Mouse (Mus musculus) C2C12 (cell line): ENCODE data around the gene Megf11. TPM values are rescaled to one million over a fixed set of nuclear protein-coding genes. Genes with fewer than 3 reads are reported as not detected.

Source experiments
- H3K27me3 ChIP-seq: one replicate; pipeline ENCODE4 v1.6.1; 2011; ENCODE audit not compliant: control insufficient read depth, insufficient read depth, insufficient read length
- H3K36me3 ChIP-seq: one replicate; pipeline ENCODE4 v1.6.1; 2011; ENCODE audit not compliant: control insufficient read depth, insufficient read depth
- H3K4me3 ChIP-seq: one replicate; pipeline ENCODE4 v1.5.1; 2011; ENCODE audit warnings: mild to moderate bottlenecking, control low read depth; ENCODE audit not compliant: poor library complexity, insufficient read depth, severe bottlenecking
- H3K79me2 ChIP-seq: one replicate; pipeline ENCODE4 v1.6.1; 2011; ENCODE audit not compliant: control insufficient read depth, insufficient read depth
- H3K79me3 ChIP-seq: one replicate; pipeline ENCODE4 v1.6.1; 2011; ENCODE audit warnings: low read depth, control low read depth
- H3ac ChIP-seq: one replicate; pipeline ENCODE3; 2011; ENCODE audit warnings: low read depth; ENCODE audit not compliant: control insufficient read depth, insufficient read length
- CEBPB ChIP-seq: IDR thresholded peaks from one replicate; pipeline ENCODE4 v1.6.1; 2011; ENCODE audit warnings: low read depth, mild to moderate bottlenecking, control low read depth, moderate library complexity
- CTCF ChIP-seq: IDR thresholded peaks from one replicate; pipeline ENCODE4 v1.5.1; 2011; ENCODE audit not compliant: control insufficient read depth, insufficient read depth, insufficient read length
- FOSL1 ChIP-seq: IDR thresholded peaks from one replicate; pipeline ENCODE4 v1.8.0; 2011; ENCODE audit warnings: mild to moderate bottlenecking, low read length; ENCODE audit not compliant: poor library complexity, insufficient read depth, severe bottlenecking
- MAX ChIP-seq: IDR thresholded peaks from one replicate; pipeline ENCODE4 v1.6.1; 2011; ENCODE audit warnings: mild to moderate bottlenecking, control low read depth
- MYOD1 ChIP-seq: IDR thresholded peaks from one replicate; pipeline ENCODE4 v1.6.1; 2011; ENCODE audit warnings: low read depth; ENCODE audit not compliant: control insufficient read depth, insufficient read length
- MYOG ChIP-seq: IDR thresholded peaks from one replicate; pipeline ENCODE4 v1.6.1; 2011; ENCODE audit not compliant: control insufficient read depth, insufficient read length; ENCODE audit errors: extremely low read depth
- USF1 ChIP-seq: IDR thresholded peaks from one replicate; pipeline ENCODE4 v1.6.1; 2011; ENCODE audit warnings: low read depth, mild to moderate bottlenecking, control low read depth, moderate library complexity
- polyA plus RNA-seq: library from polyadenylated mRNA; unstranded; fragments of >200 nt; fragmentation: generic; extraction: Trizol; gene quantifications from one replicate; pipeline ENCODE4 v1.2.1, GENCODE M21; 2012; ENCODE audit warnings: missing spikeins

The Megf11 gene
- polyA plus RNA-seq, 1 experiment, result 0.07 TPM

GRCm38 (mm10) chr9:64383021-64383788, 2.2 kb upstream of the Megf11 start:
- Histone ChIP-seq H3K79me3 (no peaks in the 10 kb centered on the region), H3ac (no peak overlapping the region), H3K27me3 (peaks cover 41% of the 10 kb centered on the region), H3K79me2 (no peaks in the 10 kb centered on the region), H3K36me3 (no peaks in the 10 kb centered on the region), H3K4me3 (no peak overlapping the region)
- TF ChIP-seq MAX (no peak), USF1 (no peak), CEBPB (no peak), FOSL1 (no peak), MYOD1 (no peak), MYOG (no peak)

GRCm38 (mm10) chr9:64386466-64387211, 1.2 kb downstream of the Megf11 start:
- TF ChIP-seq MYOD1 (no peak), MYOG (no peak), CEBPB (no peak), CTCF (no peak), FOSL1 (no peak), USF1 (no peak), MAX (no peak)
- Histone ChIP-seq H3K79me3 (no peaks in the 10 kb centered on the region), H3K27me3 (peaks cover 62% of the 10 kb centered on the region)

GRCm38 (mm10) chr9:64389576-64390292, 4.3 kb downstream of the Megf11 start:
- Histone ChIP-seq H3K4me3 (no peak overlapping the region), H3ac (no peak overlapping the region), H3K27me3 (peaks cover 60% of the 10 kb centered on the region), H3K79me2 (no peaks in the 10 kb centered on the region), H3K79me3 (no peaks in the 10 kb centered on the region), H3K36me3 (no peaks in the 10 kb centered on the region)
- TF ChIP-seq MAX, result no peak
- no peak for TF ChIP-seq CEBPB
- no peak for TF ChIP-seq MYOG
- no peak for TF ChIP-seq FOSL1
- TF ChIP-seq USF1, result no peak
- TF ChIP-seq MYOD1, result no peak
- TF ChIP-seq CTCF, result no peak

More at GRCm38 (mm10) chr9:64386466-64387211, 1.2 kb downstream of the Megf11 start:
- Histone ChIP-seq H3K4me3 (no peak overlapping the region), H3ac (no peak overlapping the region), H3K79me2 (no peaks in the 10 kb centered on the region), H3K36me3 (no peaks in the 10 kb centered on the region)

GRCm38 (mm10) chr9:64393914-64394596, 8.6 kb downstream of the Megf11 start:
- Histone ChIP-seq H3K27me3 (peaks cover 22% of the 10 kb centered on the region), H3ac (no peak overlapping the region), H3K79me3 (no peaks in the 10 kb centered on the region), H3K36me3 (no peaks in the 10 kb centered on the region), H3K4me3 (no peak overlapping the region), H3K79me2 (no peaks in the 10 kb centered on the region)
- peak; percentile 28 for TF ChIP-seq CTCF
- no peak for TF ChIP-seq FOSL1
- no peak for TF ChIP-seq MYOG

- TF ChIP-seq CTCF, result no peak
- no peak for TF ChIP-seq MYOG
- TF ChIP-seq USF1, result no peak
- TF ChIP-seq MYOD1, result no peak
- TF ChIP-seq CEBPB, result no peak
- no peak for TF ChIP-seq MAX
- TF ChIP-seq FOSL1, result no peak
- Histone ChIP-seq H3K79me3 (no peaks in the 10 kb centered on the region), H3K4me3 (no peak overlapping the region), H3K36me3 (no peaks in the 10 kb centered on the region), H3K79me2 (no peaks in the 10 kb centered on the region), H3ac (no peak overlapping the region), H3K27me3 (peaks cover 25% of the 10 kb centered on the region)
Observed at GRCm38 (mm10) chr9:64395238-64395920, 10.0 kb downstream of the Megf11 start.
